Mouse (Mus musculus): ENCODE data around the gene Cass4.

GRCm38 (mm10) chr2:172376551-172376950, 17.0 kb upstream of the Cass4 start:
- TF ChIP-seq TBP (conservative IDR thresholded peaks at IDR 0.05; ENCODE audit: low read depth, low read length) (no peak), CHD2 (IDR thresholded peaks at IDR 0.05; ENCODE audit: low read length) (no peak), E2F4 (IDR thresholded peaks at IDR 0.05; ENCODE audit: insufficient replicate concordance, low read depth, low read length) (no peak), NELFE (IDR thresholded peaks at IDR 0.05; ENCODE audit: low read depth, low read length) (no peak), POLR2AphosphoS2 (IDR thresholded peaks at IDR 0.05; ENCODE audit: low read depth, low read length) (no peak), JUN (IDR thresholded peaks at IDR 0.05; ENCODE audit: insufficient read depth, low read depth, low read length) (no peak), TCF12 (IDR thresholded peaks at IDR 0.05; ENCODE audit: low read depth, low read length) (no peak), POLR2A (IDR thresholded peaks at IDR 0.05; ENCODE audit: low read depth, low read length) (no peak), IRF4 (IDR thresholded peaks at IDR 0.05; ENCODE audit: low read depth, low read length) (no peak), CTCF (conservative IDR thresholded peaks at IDR 0.05 in 1 of 2, IDR thresholded peaks at IDR 0.05 in 1 of 2; ENCODE audit: low read depth in 2 of 2, low read length in 2 of 2) (no peak), ZKSCAN1 (IDR thresholded peaks at IDR 0.05; ENCODE audit: borderline replicate concordance, low read depth, low read length) (no peak), ZC3H11A (IDR thresholded peaks at IDR 0.05; ENCODE audit: low read depth, low read length) (no peak), SIN3A (IDR thresholded peaks at IDR 0.05; ENCODE audit: low read length) (no peak), ZNF384 (IDR thresholded peaks at IDR 0.05; ENCODE audit: low read depth, low read length) (no peak)

All from CH12.LX (cell line).